Mouse (Mus musculus) layer of hippocampus, adult 9-10 months (tissue): ENCODE measurements around the gene Mvk.

ENCODE experiments used
- DNase-seq: peaks from one replicate; pipeline ENCODE4 v3.0.0; 2022; ENCODE audit warnings: low spot score

Gene Mvk

GRCm38 (mm10) chr5:114456995-114457605 lies 13.0 kb downstream of the Mvk start:
- no peak for DNase-seq

GRCm38 (mm10) chr5:114461238-114461637 lies 17.2 kb downstream of the Mvk start:
- DNase-seq, result peak; percentile 41

GRCm38 (mm10) chr5:114462067-114463040 lies 18.3 kb downstream of the Mvk start:
- DNase-seq, result no peak

GRCm38 (mm10) chr5:114464561-114464960 lies 20.5 kb downstream of the Mvk start:
- no peak for DNase-seq

- no peak for DNase-seq
These were observed 21.6 kb downstream of the Mvk start for GRCm38 (mm10) chr5:114465641-114466040.

GRCm38 (mm10) chr5:114467019-114467418 lies 22.9 kb downstream of the Mvk start:
- no peak for DNase-seq

GRCm38 (mm10) chr5:114467430-114467829 lies 23.4 kb downstream of the Mvk start:
- no peak for DNase-seq

GRCm38 (mm10) chr5:114468007-114468406 lies 23.9 kb downstream of the Mvk start:
- DNase-seq, result no peak

GRCm38 (mm10) chr5:114470359-114470758 lies 26.3 kb downstream of the Mvk start:
- DNase-seq, result no peak

- DNase-seq, result peak; percentile 20
These were observed 30.8 kb downstream of the Mvk start for GRCm38 (mm10) chr5:114474741-114475491.

- DNase-seq, result no peak
These were observed 34.2 kb downstream of the Mvk start for GRCm38 (mm10) chr5:114478267-114478666.

- DNase-seq, result no peak
These were observed 38.5 kb downstream of the Mvk start for GRCm38 (mm10) chr5:114482587-114483011.

- no peak for DNase-seq
These were observed 41.6 kb downstream of the Mvk start for GRCm38 (mm10) chr5:114485685-114486084.

GRCm38 (mm10) chr5:114489570-114489969 lies 45.5 kb downstream of the Mvk start:
- DNase-seq, result no peak

GRCm38 (mm10) chr5:114490241-114490640 lies 46.2 kb downstream of the Mvk start:
- DNase-seq, result no peak

GRCm38 (mm10) chr5:114494761-114495160 lies 50.7 kb downstream of the Mvk start:
- no peak for DNase-seq

GRCm38 (mm10) chr5:114501252-114501651 lies 57.2 kb downstream of the Mvk start:
- DNase-seq, result no peak

- DNase-seq, result no peak
These were observed 60.8 kb downstream of the Mvk start for GRCm38 (mm10) chr5:114504826-114505225.

- DNase-seq, result no peak
These were observed 61.4 kb downstream of the Mvk start for GRCm38 (mm10) chr5:114505260-114506085.

- DNase-seq, result no peak
These were observed 63.3 kb downstream of the Mvk start for GRCm38 (mm10) chr5:114507394-114507793.

GRCm38 (mm10) chr5:114507964-114508363 lies 63.9 kb downstream of the Mvk start:
- no peak for DNase-seq

- no peak for DNase-seq
These were observed 65.4 kb downstream of the Mvk start for GRCm38 (mm10) chr5:114509461-114509860.
